In genomic region chrX:44789036-44789760, GRCm38 (mm10) we compare ENCODE assay signal across 8 mouse cellular contexts. TPM values are rescaled to one million over a fixed set of nuclear protein-coding genes. Genes with fewer than 3 reads are reported as not detected.
DNase-seq lines count a peak whose midpoint lies in the region; ATAC-seq lines count a peak whose summit lies in the region.

No protein-coding gene starts in this region.

- peak overlapping the region; percentile 40 for H3K4me3 ChIP-seq in limb, embryonic 11.5 days (ENCODE audit: low read depth, low read length)

- ATAC-seq in frontal cortex, adult (ENCODE audit: low TSS enrichment): peak; percentile 28
- peak; percentile 9; the same call in 1 of the 2 replicates for ATAC-seq in limb, embryonic 11.5 days (ENCODE audit: insufficient number of reproducible peaks, low FRiP score, low TSS enrichment, low read depth)

- H3K9ac ChIP-seq in limb, embryonic 11.5 days (ENCODE audit: low read length): peak overlapping the region; percentile 55

- H3K36me3 ChIP-seq in limb, embryonic 11.5 days (ENCODE audit: control insufficient read depth, insufficient read depth, low read length): no peaks in the 10 kb centered on the region

- peak; percentile 2 for DNase-seq in layer of hippocampus, adult 9-11 months
- DNase-seq in layer of hippocampus, adult 9-10 months (ENCODE audit: low spot score): no peak
- peak; percentile 45 for DNase-seq in cerebellum, adult 9-11 months
- peak; percentile 22 for DNase-seq in limb, embryonic 11.5 days (ENCODE audit: low spot score)
- DNase-seq in right cerebral cortex, postnatal 14 days: peak; percentile 5
- no peak for DNase-seq in thymus, postnatal 4 days
- DNase-seq in gastrocnemius, adult 8-10 months (ENCODE audit: low spot score in 2 of 2): no peak

- WGBS in limb, embryonic 11.5 days: 32% methylated on average over 35 of the region's 36 CpGs

- H3K27ac ChIP-seq in limb, embryonic 11.5 days (replicated peaks; ENCODE audit: low read depth, low read length): no peak overlapping the region

- H3K4me2 ChIP-seq in limb, embryonic 11.5 days (ENCODE audit: low read depth, severe bottlenecking): peak overlapping the region; percentile 55

- H3K9me3 ChIP-seq in limb, embryonic 11.5 days (ENCODE audit: control insufficient read depth, low read length): no peaks in the 10 kb centered on the region; the same call in 1 of the 2 replicates

- H3K4me1 ChIP-seq in limb, embryonic 11.5 days (ENCODE audit: control insufficient read depth, insufficient read depth, low read length): no peaks in the 10 kb centered on the region

- H3K27me3 ChIP-seq in limb, embryonic 11.5 days (ENCODE audit: control insufficient read depth, insufficient read depth, low read length): no peaks in the 10 kb centered on the region

RNA-seq across cellular contexts. Expression of gene Dcaf12l1, which starts 0.8 kb away (rescaled TPM):
- 4.9 and 5.9 TPM in 2 replicates for polyA plus RNA-seq in limb, embryonic 11.5 days (2014; fragmentation: Nextera tagmentation; extraction: Ambion mirVana)
- total RNA-seq in gastrocnemius, adult 8-10 months (2022): under 1 TPM; 0.10 to 0.20 (median 0.15) TPM

Comparison
In these comparisons a context has a peak if more than half of its experiments do, and no peak if none do; other contexts are left out.
1. DNase-seq: peak in layer of hippocampus, adult 9-11 months (single experiment), cerebellum, adult 9-11 months (single experiment), limb, embryonic 11.5 days (single experiment) and right cerebral cortex, postnatal 14 days (single experiment); none in layer of hippocampus, adult 9-10 months (single experiment), thymus, postnatal 4 days (single experiment) and gastrocnemius, adult 8-10 months (0 of 2).